Mouse (Mus musculus) heart, adult 2 months (tissue): ENCODE results near the gene Tanc2. TPM values are rescaled to one million over a fixed set of nuclear protein-coding genes. Genes with fewer than 3 reads are reported as not detected.

Experiments used
- DNase-seq, 2 experiments: peaks; one replicate each; pipeline ENCODE4 v3.0.0; 2021
- H3K27ac ChIP-seq: fragments of 200-600 bp; 2 replicates; pipeline ENCODE4 v1.8.1; 2022
- H3K27me3 ChIP-seq: fragments of 200-500 bp; 2 replicates; pipeline ENCODE4 v1.6.1; 2012; ENCODE audit warnings: mild to moderate bottlenecking, low read length, inconsistent platforms, mixed read lengths; ENCODE audit not compliant: control insufficient read depth, insufficient read depth
- H3K36me3 ChIP-seq: fragments of 200-500 bp; 2 replicates; pipeline ENCODE4 v1.6.1; 2012; ENCODE audit warnings: low read length, inconsistent platforms; ENCODE audit not compliant: control insufficient read depth, insufficient read depth
- H3K4me1 ChIP-seq: fragments of 200-500 bp; 2 replicates; pipeline ENCODE4 v1.6.1; 2011; ENCODE audit warnings: low read length; ENCODE audit not compliant: control insufficient read depth, insufficient read depth
- H3K4me3 ChIP-seq: fragments of 200-600 bp; 2 replicates; pipeline ENCODE4 v1.8.1; 2022
- H3K79me2 ChIP-seq: fragments of 200-500 bp; replicated peaks from 2 replicates; pipeline ENCODE4 v1.6.1; 2012; ENCODE audit warnings: mild to moderate bottlenecking, inconsistent platforms, low read length, moderate library complexity, mixed read lengths; ENCODE audit not compliant: control insufficient read depth, insufficient read depth
- H3K9ac ChIP-seq: fragments of 200-500 bp; 2 replicates; pipeline ENCODE4 v1.6.1; 2012; ENCODE audit warnings: low read depth, mild to moderate bottlenecking, control low read depth, inconsistent platforms, low read length, mixed read lengths
- CTCF ChIP-seq: fragments of 200-600 bp; IDR thresholded peaks from 2 replicates; pipeline ENCODE4 v1.8.1; 2022; ENCODE audit warnings: antibody characterized with exemption, mild to moderate bottlenecking, moderate library complexity
- EP300 ChIP-seq: fragments of 200-500 bp; IDR thresholded peaks from 2 replicates; pipeline ENCODE4 v1.6.1; 2011; ENCODE audit warnings: low read depth, low read length, control low read depth; ENCODE audit not compliant: insufficient read depth
- POLR2A ChIP-seq: fragments of 200-500 bp; IDR thresholded peaks from 2 replicates; pipeline ENCODE4 v1.6.1; 2011; ENCODE audit warnings: mild to moderate bottlenecking, low read depth, low read length, control low read depth; ENCODE audit not compliant: insufficient read depth
- WGBS: fragments of 180-500 bp; shearing (Covaris S2); methylation state at CpG from one replicate; pipeline ENCODE4 v1.1.7; 2018; 5-methylcytosine and 5-hydroxymethylcytosine counted together
- intact Hi-C: fragments of 180-260 bp; cut with DNase I; formaldehyde crosslinking; loops from one replicate; pipeline ENCODE4 v1.15.1; 2025
- polyA plus RNA-seq: library from polyadenylated mRNA; depleted of rRNA; stranded (reverse); fragments of >200 nt; gene quantifications from 2 replicates; pipeline ENCODE4 v1.2.3, GENCODE M21; 2012
- total RNA-seq, 2 experiments: library from RNA; stranded (reverse); gene quantifications; 2 replicates each; pipeline ENCODE4 v1.2.3; 2021

Gene Tanc2
- total and polyA plus RNA-seq, 3 experiments = 3.5 to 15.2 (median 11.9) TPM

- H3K4me1 ChIP-seq = no peaks in the 10 kb centered on the region
- TF ChIP-seq CTCF = no peak
- TF ChIP-seq EP300 = no peak
- no peak for TF ChIP-seq POLR2A
- no peak for DNase-seq
- no peaks in the 10 kb centered on the region for H3K79me2 ChIP-seq
- no peaks in the 10 kb centered on the region for H3K27me3 ChIP-seq
- WGBS = 55% methylated on average over 4 of the region's 4 CpGs
- no peak overlapping the region for H3K4me3 ChIP-seq
- intact Hi-C loops = no loop called here
- H3K27ac ChIP-seq = no peak overlapping the region
- no peaks in the 10 kb centered on the region for H3K36me3 ChIP-seq
- H3K9ac ChIP-seq = no peak overlapping the region
Measured at GRCm38 (mm10) chr11:105760346-105760745, 170.6 kb downstream of the Tanc2 start.

- Histone ChIP-seq H3K27ac (no peak overlapping the region), H3K4me3 (no peak overlapping the region), H3K79me2 (no peaks in the 10 kb centered on the region), H3K27me3 (no peaks in the 10 kb centered on the region), H3K36me3 (no peaks in the 10 kb centered on the region), H3K4me1 (no peaks in the 10 kb centered on the region), H3K9ac (no peak overlapping the region)
- TF ChIP-seq POLR2A = no peak
- no peak for TF ChIP-seq EP300
- TF ChIP-seq CTCF = no peak
- intact Hi-C loops = no loop called here
- no peak for DNase-seq
Measured at GRCm38 (mm10) chr11:105777802-105778201, 188.0 kb downstream of the Tanc2 start.

- no peak overlapping the region for H3K9ac ChIP-seq
- H3K27ac ChIP-seq = no peak overlapping the region
- DNase-seq = no peak
- H3K79me2 ChIP-seq = no peaks in the 10 kb centered on the region
- no peak overlapping the region for H3K4me3 ChIP-seq
- TF ChIP-seq POLR2A (no peak), EP300 (no peak), CTCF (no peak)
- H3K4me1 ChIP-seq = peaks cover 2% of the 10 kb centered on the region; the same call in 1 of the 2 replicates
- H3K36me3 ChIP-seq = no peaks in the 10 kb centered on the region
- H3K27me3 ChIP-seq = no peaks in the 10 kb centered on the region
- intact Hi-C loops = no loop called here
Measured at GRCm38 (mm10) chr11:105792501-105792900, 202.7 kb downstream of the Tanc2 start.

GRCm38 (mm10) chr11:105803686-105804085 is 213.9 kb downstream of the Tanc2 start:
- intact Hi-C loops = no loop called here
- no peaks in the 10 kb centered on the region for H3K79me2 ChIP-seq
- no peak overlapping the region for H3K4me3 ChIP-seq
- no peak overlapping the region for H3K27ac ChIP-seq
- no peaks in the 10 kb centered on the region; the same call in 1 of the 2 replicates for H3K36me3 ChIP-seq
- peaks cover 4% of the 10 kb centered on the region for H3K4me1 ChIP-seq
- TF ChIP-seq POLR2A (no peak), CTCF (no peak), EP300 (no peak)
- DNase-seq = no peak
- 81% methylated on average over 3 of the region's 3 CpGs for WGBS
- H3K9ac ChIP-seq = no peak overlapping the region
- H3K27me3 ChIP-seq = no peaks in the 10 kb centered on the region

GRCm38 (mm10) chr11:105804776-105805175 is 215.0 kb downstream of the Tanc2 start:
- Histone ChIP-seq H3K27ac (peak overlapping the region; percentile 58), H3K36me3 (no peaks in the 10 kb centered on the region; the same call in 1 of the 2 replicates), H3K4me1 (peaks cover 4% of the 10 kb centered on the region), H3K79me2 (no peaks in the 10 kb centered on the region), H3K9ac (no peak overlapping the region), H3K4me3 (no peak overlapping the region), H3K27me3 (no peaks in the 10 kb centered on the region)
- TF ChIP-seq CTCF (no peak), POLR2A (no peak), EP300 (no peak)
- intact Hi-C loops = loop anchor here (5.0 kb wide), 1 partner anchor 98 kb away; no protein-coding TSS in a partner anchor
- no peak for DNase-seq
- WGBS = 32% methylated on average over 3 of the region's 3 CpGs

GRCm38 (mm10) chr11:105807103-105807502 is 217.3 kb downstream of the Tanc2 start:
- no peak overlapping the region for H3K9ac ChIP-seq
- H3K27ac ChIP-seq = no peak overlapping the region
- H3K4me3 ChIP-seq = no peak overlapping the region
- intact Hi-C loops = loop anchor here (5.0 kb wide), 1 partner anchor 95 kb away; no protein-coding TSS in a partner anchor
- no peak for TF ChIP-seq POLR2A
- no peak for TF ChIP-seq CTCF
- TF ChIP-seq EP300 = no peak
- H3K27me3 ChIP-seq = no peaks in the 10 kb centered on the region
- H3K4me1 ChIP-seq = peaks cover 4% of the 10 kb centered on the region
- H3K79me2 ChIP-seq = no peaks in the 10 kb centered on the region
- 60% methylated on average over 5 of the region's 5 CpGs for WGBS
- H3K36me3 ChIP-seq = no peaks in the 10 kb centered on the region; the same call in 1 of the 2 replicates
- DNase-seq = peak in 1 of 2 experiments; percentile 3
